Comparison of ENCODE assay signal across 8 mouse cellular contexts in the genomic region with DNA sequence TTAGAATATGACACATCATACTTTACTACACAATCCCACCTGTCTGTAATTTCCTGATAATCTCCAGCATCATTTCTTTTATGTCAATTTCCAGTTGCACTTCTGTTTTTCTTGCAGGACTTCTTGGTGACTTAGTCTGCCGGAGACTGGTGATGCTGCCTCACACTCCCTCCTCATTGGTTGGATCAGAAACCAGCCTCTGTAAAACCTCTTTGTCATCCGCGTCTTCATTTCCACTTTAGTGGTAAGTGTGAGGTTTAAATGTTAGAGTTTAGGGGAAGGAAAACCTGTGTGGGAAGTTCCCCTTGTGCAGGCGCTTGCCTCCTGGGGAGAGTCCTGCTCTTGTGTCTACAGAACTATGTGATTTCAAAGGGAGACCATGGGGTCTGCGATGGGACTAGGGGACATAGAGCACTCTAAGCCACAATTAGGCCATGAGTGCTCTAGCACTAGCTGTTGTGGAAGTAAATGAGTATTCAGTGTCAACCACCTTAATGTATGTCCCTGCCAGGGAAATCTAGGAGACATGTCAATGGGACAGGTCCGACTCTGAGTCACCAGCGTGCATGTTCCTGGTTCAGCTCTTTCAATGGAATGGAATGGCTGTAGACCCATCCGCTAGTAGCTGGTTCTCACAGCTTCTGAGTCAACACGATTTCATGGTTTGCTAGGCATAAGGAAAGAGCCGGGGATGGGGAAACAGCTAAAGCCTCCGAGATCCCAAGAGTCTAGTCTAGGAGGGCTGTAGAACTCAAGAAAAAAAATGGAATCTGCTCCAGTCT. TPM values are rescaled to one million over a fixed set of nuclear protein-coding genes. Genes with fewer than 3 reads are reported as not detected.
A peak's percentile ranks its signal among the peaks of the same experiment; 100 is the strongest.
DNase-seq lines count a peak whose midpoint lies in the region; ATAC-seq and TF ChIP-seq lines count a peak whose summit lies in the region.

A gene (plus strand): TSS at position 96 of the 782 bp plus-strand sequence.

- DNase-seq in liver = peak; percentile 35
- peak; percentile 36 for DNase-seq in cerebellum, adult 8-10 months
- peak; percentile 55 for DNase-seq in gastrocnemius, postnatal 14 days
- DNase-seq in left cerebral cortex, postnatal 14 days (ENCODE audit: low spot score in 2 of 2) = peak; percentile 85 to 90
- peak; percentile 87 to 97 for DNase-seq in natural killer cell, adult 2 months (ENCODE audit: low spot score in 2 of 2)
- peak; percentile 61 to 70 for DNase-seq in thymus, adult 18-20 months

- WGBS in liver, embryonic 12.5 days (ENCODE audit: insufficient replicate concordance) = 59% methylated on average over 11 of the region's 11 CpGs
- 73% methylated on average over 11 of the region's 11 CpGs for WGBS in intestine, postnatal 0 days

- H3K4me2 ChIP-seq in liver, embryonic 12.5 days = no peak within 1 kb of the TSS
- no peak within 1 kb of the TSS for H3K4me2 ChIP-seq in intestine, postnatal 0 days (replicated peaks; ENCODE audit: low read depth)

- H3K9ac ChIP-seq in liver, embryonic 12.5 days = no peak within 1 kb of the TSS
- H3K9ac ChIP-seq in intestine, postnatal 0 days (ENCODE audit: low read depth, low read length) = no peak within 1 kb of the TSS

- intact Hi-C loops in gastrocnemius, postnatal 14 days (cut with DNase I; ENCODE audit: low total_unique reads) = no loop called here
- intact Hi-C loops in left cerebral cortex, postnatal 14 days (cut with DNase I) = no loop called here

- no peaks in the 10 kb centered on the region for H3K9me3 ChIP-seq in liver, embryonic 12.5 days (replicated peaks)
- no peaks in the 10 kb centered on the region for H3K9me3 ChIP-seq in intestine, postnatal 0 days (ENCODE audit: control insufficient read depth)

- no peak within 1 kb of the TSS for H3K27ac ChIP-seq in liver, embryonic 12.5 days
- no peak within 1 kb of the TSS for H3K27ac ChIP-seq in intestine, postnatal 0 days (ENCODE audit: low read depth, low read length)

- no peak for ATAC-seq in liver, embryonic 12.5 days
- ATAC-seq in intestine, postnatal 0 days = no peak

- no peaks in the 10 kb centered on the region for H3K36me3 ChIP-seq in liver, embryonic 12.5 days
- no peaks in the 10 kb centered on the region for H3K36me3 ChIP-seq in intestine, postnatal 0 days (ENCODE audit: control insufficient read depth, insufficient read depth)

- TF ChIP-seq CTCF in intestine, postnatal 0 days (IDR thresholded peaks at IDR 0.05; ENCODE audit: low read depth) = no peak

- H3K27me3 ChIP-seq in liver, embryonic 12.5 days (replicated peaks) = peaks cover 54% of the 10 kb centered on the region
- H3K27me3 ChIP-seq in intestine, postnatal 0 days (replicated peaks; ENCODE audit: control insufficient read depth, insufficient read depth, low read length) = peaks cover 18% of the 10 kb centered on the region; the same call in 1 of the 2 replicates

- no peak within 1 kb of the TSS for H3K4me3 ChIP-seq in liver, embryonic 12.5 days
- no peak within 1 kb of the TSS for H3K4me3 ChIP-seq in intestine, postnatal 0 days (ENCODE audit: low read depth, low read length)

- no peaks in the 10 kb centered on the region for H3K4me1 ChIP-seq in liver, embryonic 12.5 days
- no peaks in the 10 kb centered on the region for H3K4me1 ChIP-seq in intestine, postnatal 0 days (replicated peaks; ENCODE audit: control insufficient read depth, insufficient read depth, low read length)

RNA-seq across cellular contexts. Expression of the gene that starts here (rescaled TPM):
- polyA plus RNA-seq in liver, embryonic 12.5 days (2016; fragmentation: Nextera tagmentation; extraction: Ambion mirVana) = 2.9 and 3.1 TPM in 2 replicates
- total RNA-seq in gastrocnemius, postnatal 14 days (2021) = 1 to 10 TPM; 2.8 to 3.1 TPM
- polyA plus RNA-seq in intestine, postnatal 0 days (2015; fragmentation: Nextera tagmentation; extraction: Ambion mirVana) = 53.8 and 53.9 TPM in 2 replicates
- total RNA-seq in left cerebral cortex, postnatal 14 days (2021) = 1 to 10 TPM; 1.1 to 2.1 TPM

Comparison
In these comparisons a context has a peak if more than half of its experiments do, and no peak if none do; other contexts are left out.
1. RNA of the gene that starts here (polyA plus RNA-seq): 53.8 to 53.9 TPM in intestine, postnatal 0 days; 2.9 to 3.1 TPM in liver, embryonic 12.5 days; every median in the first group is over 10 times any median in the second.
2. DNase-seq: peak in every context shown above with its lines; median percentile 92 in natural killer cell, adult 2 months; 88 in left cerebral cortex, postnatal 14 days; 66 in thymus, adult 18-20 months; 55 in gastrocnemius, postnatal 14 days; 36 in cerebellum, adult 8-10 months; 35 in liver.